Mouse (Mus musculus) E14TG2a.4 (cell line): Measurements from ENCODE around the gene Foxp1.

Experiments used
- H3K27me3 ChIP-seq: 2 replicates; pipeline ENCODE4 v1.6.1; 2014; ENCODE audit warnings: low read length, control low read depth; ENCODE audit not compliant: insufficient read depth
- H3K36me3 ChIP-seq: 2 replicates; pipeline ENCODE4 v1.6.1; 2014; ENCODE audit warnings: low read length, control low read depth; ENCODE audit not compliant: insufficient read depth
- H3K4me1 ChIP-seq: replicated peaks from 2 replicates; pipeline ENCODE4 v1.6.1; 2014; ENCODE audit warnings: low read depth, low read length, control low read depth
- H3K4me3 ChIP-seq: replicated peaks from 2 replicates; pipeline ENCODE4 v1.5.1; 2014; ENCODE audit warnings: mild to moderate bottlenecking, low read length
- H3K9me3 ChIP-seq: 2 replicates; pipeline ENCODE4 v1.6.1; 2014; ENCODE audit warnings: low read length, control low read depth
- CTCF ChIP-seq: conservative IDR thresholded peaks from 2 replicates; pipeline ENCODE4 v1.5.1; 2014; ENCODE audit warnings: low read length
- NANOG ChIP-seq: IDR thresholded peaks from 2 replicates; pipeline ENCODE4 v1.6.1; 2014; ENCODE audit warnings: borderline replicate concordance, low read length, mixed read lengths
- POU5F1 ChIP-seq: IDR thresholded peaks from 2 replicates; pipeline ENCODE4 v1.6.1; 2014; ENCODE audit warnings: low read length, borderline replicate concordance

Foxp1 gene

DNA sequence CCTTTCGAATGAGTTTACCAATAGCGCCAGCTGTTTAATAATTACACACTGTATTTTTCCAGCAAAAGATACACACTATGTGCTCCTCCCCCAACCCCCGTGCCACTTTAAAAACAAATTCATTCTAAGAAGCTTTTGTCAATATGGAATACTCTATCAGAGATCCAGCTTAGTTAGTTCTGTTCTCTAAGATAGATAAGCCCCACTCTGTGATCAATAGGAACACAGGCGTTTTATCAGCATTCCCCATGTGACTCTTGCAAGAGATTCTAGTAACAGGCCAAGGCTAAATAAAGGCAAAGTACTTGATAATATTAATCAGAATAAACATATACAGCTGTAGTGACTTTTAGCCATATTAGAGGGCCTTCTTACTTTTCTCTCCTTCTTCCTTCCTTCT, 368.8 kb downstream of the Foxp1 start:
- H3K27me3 ChIP-seq: peaks cover 7% of the 10 kb centered on the region; the same call in 1 of the 2 replicates
- H3K36me3 ChIP-seq: no peaks in the 10 kb centered on the region
- no peaks in the 10 kb centered on the region for H3K9me3 ChIP-seq
- TF ChIP-seq CTCF (no peak), POU5F1 (no peak), NANOG (no peak)
- no peaks in the 10 kb centered on the region for H3K4me1 ChIP-seq
- H3K4me3 ChIP-seq: no peak overlapping the region

DNA sequence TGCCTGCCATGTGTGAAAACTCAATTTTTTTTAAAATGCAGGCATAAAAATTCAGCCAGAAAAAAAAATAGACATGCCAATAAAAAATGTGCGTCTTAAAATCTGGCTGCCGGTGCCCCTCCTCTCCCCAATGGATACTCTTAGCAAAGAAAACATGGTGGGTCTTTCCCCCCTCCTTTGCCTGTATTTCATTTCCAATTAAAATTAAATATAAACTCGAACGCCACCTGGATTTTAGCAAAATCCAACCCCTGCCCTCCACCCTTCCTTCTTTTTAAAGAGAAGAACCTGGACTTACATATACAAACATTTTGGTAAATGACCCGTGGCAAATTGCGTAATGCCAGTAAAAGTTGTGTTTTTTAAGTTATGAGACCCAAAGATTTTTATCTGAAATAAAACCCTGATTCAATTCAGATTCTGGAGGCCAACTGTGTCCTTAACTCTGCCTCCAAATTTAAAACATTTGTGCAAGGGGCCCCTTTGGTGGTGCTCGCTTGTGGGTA, 376.1 kb downstream of the Foxp1 start:
- H3K27me3 ChIP-seq: 0 out of 2 replicates have a peak, but pooled peaks cover 3% of the 10 kb centered on the region
- no peak overlapping the region for H3K4me3 ChIP-seq
- TF ChIP-seq CTCF: no peak
- no peak for TF ChIP-seq NANOG
- no peak for TF ChIP-seq POU5F1
- no peaks in the 10 kb centered on the region for H3K4me1 ChIP-seq
- H3K36me3 ChIP-seq: no peaks in the 10 kb centered on the region
- H3K9me3 ChIP-seq: no peaks in the 10 kb centered on the region

DNA sequence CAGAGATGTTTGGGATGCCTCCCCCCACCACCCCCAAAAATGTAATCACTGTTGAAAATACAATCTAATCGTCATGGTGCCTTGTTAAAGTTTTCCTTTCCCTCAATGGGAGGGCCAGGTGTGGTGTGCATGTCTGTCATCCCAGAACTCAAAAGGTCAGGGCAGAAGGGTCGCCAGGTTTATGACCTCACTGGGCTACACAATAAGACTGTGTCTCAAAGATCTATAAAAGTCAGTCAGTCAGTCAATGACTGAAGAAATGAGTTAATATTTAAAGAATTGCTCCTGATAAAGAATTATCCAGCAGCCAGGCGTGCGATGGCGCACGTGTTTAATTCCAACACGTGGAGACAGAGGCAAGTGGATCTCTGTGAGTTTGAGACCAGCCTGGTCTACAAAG, 377.5 kb downstream of the Foxp1 start:
- Histone ChIP-seq H3K9me3 (no peaks in the 10 kb centered on the region), H3K4me1 (no peaks in the 10 kb centered on the region), H3K36me3 (no peaks in the 10 kb centered on the region), H3K27me3 (0 out of 2 replicates have a peak, but pooled peaks cover 3% of the 10 kb centered on the region), H3K4me3 (no peak overlapping the region)
- TF ChIP-seq CTCF (no peak), POU5F1 (no peak), NANOG (no peak)

DNA sequence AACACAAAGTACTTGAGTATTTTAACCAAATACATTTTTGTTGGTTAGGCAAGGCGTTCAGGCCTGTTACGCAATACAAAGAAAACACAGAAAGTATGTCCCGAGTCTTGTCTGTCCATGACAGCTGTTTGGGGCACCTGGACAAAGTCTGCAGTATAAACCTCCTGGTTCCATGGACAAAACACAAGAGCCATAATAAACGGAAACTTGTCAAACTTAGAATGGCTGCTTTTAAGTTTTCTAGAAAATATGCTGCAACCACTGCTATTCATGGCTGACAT, 378.8 kb downstream of the Foxp1 start:
- Histone ChIP-seq H3K27me3 (0 out of 2 replicates have a peak, but pooled peaks cover 3% of the 10 kb centered on the region), H3K36me3 (no peaks in the 10 kb centered on the region), H3K4me1 (no peaks in the 10 kb centered on the region), H3K9me3 (no peaks in the 10 kb centered on the region), H3K4me3 (no peak overlapping the region)
- no peak for TF ChIP-seq POU5F1
- TF ChIP-seq CTCF: no peak
- no peak for TF ChIP-seq NANOG

DNA sequence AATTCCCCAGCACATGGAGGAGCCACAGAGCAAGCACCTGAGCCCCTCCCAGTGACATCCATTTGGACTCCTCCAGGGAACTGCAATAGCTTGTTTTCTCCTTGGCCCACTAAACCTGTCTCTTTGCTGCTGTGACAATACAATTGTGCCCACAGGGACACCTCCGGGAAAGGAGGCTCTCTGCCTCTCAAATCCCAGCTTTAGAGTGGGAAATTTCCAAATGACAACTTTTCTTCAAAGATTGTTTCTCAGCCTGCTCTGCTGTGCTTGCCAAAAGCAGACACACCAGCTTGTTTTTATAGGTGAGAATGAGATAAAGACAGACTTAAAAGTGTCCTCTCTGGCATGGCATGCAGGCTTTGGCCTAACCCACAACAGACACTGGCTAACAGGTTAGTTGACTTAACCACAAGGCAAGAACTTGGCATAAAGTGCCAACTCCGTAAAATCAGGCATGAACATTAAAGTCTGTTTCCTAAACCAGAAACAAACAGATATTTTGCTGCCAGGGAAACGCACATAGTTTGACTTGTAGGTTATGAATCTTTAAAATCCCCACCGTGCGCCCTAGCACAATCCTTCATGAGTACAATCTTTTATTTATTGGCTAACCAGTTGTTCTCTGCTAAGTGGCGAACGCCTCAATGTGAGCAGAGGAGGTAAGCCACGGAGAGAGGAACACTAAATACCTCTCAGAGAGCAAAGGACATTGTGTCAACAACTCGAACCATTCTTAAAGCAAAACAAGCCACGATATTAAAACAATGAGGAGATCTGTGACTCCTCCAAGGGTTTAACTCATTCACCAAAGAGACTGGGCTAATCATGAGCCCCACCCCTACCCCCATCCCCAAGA, 379.4 kb downstream of the Foxp1 start:
- Histone ChIP-seq H3K36me3 (no peaks in the 10 kb centered on the region), H3K4me3 (no peak overlapping the region), H3K9me3 (no peaks in the 10 kb centered on the region), H3K27me3 (0 out of 2 replicates have a peak, but pooled peaks cover 3% of the 10 kb centered on the region), H3K4me1 (no peaks in the 10 kb centered on the region)
- no peak for TF ChIP-seq POU5F1
- no peak for TF ChIP-seq CTCF
- TF ChIP-seq NANOG: no peak

DNA sequence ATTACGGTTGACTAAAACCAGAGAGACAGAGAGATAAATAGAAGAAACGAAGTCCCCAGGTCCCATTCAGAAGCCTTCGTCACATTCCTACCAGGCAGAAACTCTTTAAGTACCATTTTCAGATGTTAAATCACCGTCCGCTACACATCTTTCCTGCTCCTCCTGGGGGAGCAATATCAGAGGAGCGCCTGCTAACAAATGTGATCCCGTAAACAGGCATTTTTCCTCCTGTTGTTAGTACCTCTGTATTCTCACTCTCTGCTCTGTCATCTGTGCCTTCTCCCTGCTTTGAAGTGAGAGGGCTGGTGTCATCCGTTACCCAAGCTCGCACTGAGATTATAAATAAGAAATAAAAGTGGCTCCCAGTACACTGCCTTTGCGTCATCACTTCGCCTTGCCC, 384.5 kb downstream of the Foxp1 start:
- H3K36me3 ChIP-seq: no peaks in the 10 kb centered on the region
- H3K4me3 ChIP-seq: no peak overlapping the region
- H3K4me1 ChIP-seq: no peaks in the 10 kb centered on the region
- H3K9me3 ChIP-seq: no peaks in the 10 kb centered on the region
- H3K27me3 ChIP-seq: no peaks in the 10 kb centered on the region
- TF ChIP-seq CTCF (no peak), POU5F1 (no peak), NANOG (no peak)

DNA sequence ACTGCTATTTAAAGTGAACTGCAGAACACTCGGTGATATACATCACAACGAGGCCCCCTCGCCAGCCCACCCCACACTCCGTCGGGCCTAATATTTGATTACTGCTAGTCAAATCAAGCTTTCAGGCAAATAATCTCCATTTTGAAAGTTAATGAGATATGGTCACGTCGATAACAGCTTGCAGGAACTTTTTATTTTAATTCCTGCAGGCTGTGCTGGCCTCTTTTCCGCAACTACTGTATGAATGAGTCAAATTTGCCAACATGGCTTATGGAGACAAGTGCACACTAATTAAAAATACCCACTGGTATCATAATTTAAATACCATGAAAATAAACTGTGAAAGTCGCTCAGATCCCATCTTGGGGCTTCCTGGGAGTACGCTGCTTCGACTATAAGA, 385.4 kb downstream of the Foxp1 start:
- Histone ChIP-seq H3K4me3 (no peak overlapping the region), H3K27me3 (no peaks in the 10 kb centered on the region), H3K4me1 (no peaks in the 10 kb centered on the region), H3K36me3 (no peaks in the 10 kb centered on the region), H3K9me3 (no peaks in the 10 kb centered on the region)
- no peak for TF ChIP-seq CTCF
- no peak for TF ChIP-seq NANOG
- no peak for TF ChIP-seq POU5F1

DNA sequence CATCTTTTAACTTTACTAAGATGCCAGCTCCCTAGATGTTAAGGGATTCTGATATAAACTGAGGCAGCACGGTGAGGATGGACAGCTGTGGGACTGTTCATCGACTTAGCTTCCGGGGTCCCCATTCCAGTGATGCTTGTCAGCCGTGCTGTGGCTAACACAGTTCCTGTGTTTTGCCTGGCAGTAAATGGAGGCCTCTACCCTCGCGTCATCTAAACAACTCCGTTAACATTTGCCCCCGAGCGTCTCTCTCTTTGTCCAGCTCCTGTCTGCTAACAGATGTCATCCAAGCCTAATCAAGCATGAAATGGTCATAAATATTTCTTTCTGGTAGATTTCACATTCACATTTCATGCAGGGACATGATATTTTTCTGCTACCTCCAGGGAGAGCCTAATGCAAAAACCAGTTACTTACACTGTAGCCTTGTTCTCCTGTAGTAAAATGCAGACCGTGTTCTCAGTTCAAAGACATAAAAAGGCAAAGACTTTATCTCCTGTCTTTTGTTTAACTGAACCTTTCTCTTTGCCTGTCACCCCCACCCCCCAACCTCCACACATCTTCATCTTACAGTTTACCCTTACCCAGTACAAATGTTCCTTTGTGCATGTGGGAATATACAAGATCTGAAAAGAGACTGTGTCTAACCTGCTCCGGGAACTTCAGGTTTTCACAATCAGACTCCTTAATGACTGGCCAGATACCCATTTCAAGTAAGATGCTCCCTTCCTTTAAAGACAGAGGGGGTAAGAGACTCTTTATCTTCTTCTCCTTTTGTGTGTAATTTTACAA, 386.4 kb downstream of the Foxp1 start:
- H3K4me1 ChIP-seq: peaks cover 8% of the 10 kb centered on the region; the same call in 1 of the 2 replicates
- no peak overlapping the region for H3K4me3 ChIP-seq
- H3K27me3 ChIP-seq: no peaks in the 10 kb centered on the region
- TF ChIP-seq POU5F1: no peak
- TF ChIP-seq CTCF: no peak
- no peak for TF ChIP-seq NANOG
- H3K9me3 ChIP-seq: no peaks in the 10 kb centered on the region
- no peaks in the 10 kb centered on the region for H3K36me3 ChIP-seq
